Mouse (Mus musculus) kidney, embryonic 16.5 days (tissue): ENCODE data around the gene Mrgprb1. TPM values are rescaled to one million over a fixed set of nuclear protein-coding genes. Genes with fewer than 3 reads are reported as not detected.
"Not testable (repeated sequence)": the region's sequence is repeated elsewhere in the genome, so short reads cannot be mapped to it uniquely, and the experiment has no call there.

Experiments
- ATAC-seq: fragments of 200-750 bp; cut with Nextera tagmentation; 2 replicates; pipeline ENCODE4 v1.8.0; 2017; ENCODE audit warnings: moderate TSS enrichment; ENCODE audit not compliant: low FRiP score, low TSS enrichment
- H3K27ac ChIP-seq: fragments of 300-500 bp; sonication (generic); 2 replicates; pipeline ENCODE4 v1.5.1; 2014; ENCODE audit warnings: low read length
- H3K27me3 ChIP-seq: fragments of 300-500 bp; sonication (generic); 2 replicates; pipeline ENCODE4 v1.6.1; 2014; ENCODE audit warnings: low read length, control low read depth, mixed read lengths; ENCODE audit not compliant: insufficient read depth
- H3K36me3 ChIP-seq: fragments of 300-500 bp; sonication (generic); 2 replicates; pipeline ENCODE4 v1.6.1; 2014; ENCODE audit warnings: low read length, control low read depth, mixed read lengths; ENCODE audit not compliant: insufficient read depth
- H3K4me1 ChIP-seq: fragments of 300-500 bp; sonication (generic); 2 replicates; pipeline ENCODE4 v1.6.1; 2014; ENCODE audit warnings: low read length, control low read depth, mixed read lengths; ENCODE audit not compliant: insufficient read depth
- H3K4me2 ChIP-seq: fragments of 300-500 bp; sonication (generic); replicated peaks from 2 replicates; pipeline ENCODE4 v1.6.1; 2014; ENCODE audit warnings: low read depth, low read length
- H3K4me3 ChIP-seq: fragments of 300-500 bp; sonication (generic); 2 replicates; pipeline ENCODE4 v1.5.1; 2014; ENCODE audit warnings: mild to moderate bottlenecking, low read length
- H3K9ac ChIP-seq: fragments of 300-500 bp; sonication (generic); replicated peaks from 2 replicates; pipeline ENCODE4 v1.6.1; 2014; ENCODE audit warnings: low read length
- H3K9me3 ChIP-seq: fragments of 300-500 bp; sonication (generic); 2 replicates; pipeline ENCODE4 v1.6.1; 2016; ENCODE audit warnings: low read length, control low read depth
- WGBS: fragments of 180-500 bp; shearing (Covaris S2); extraction: QIAGEN DNeasy Blood & Tissue Kit; methylation state at CpG from one replicate; pipeline ENCODE4 v1.1.7; 2014; 5-methylcytosine and 5-hydroxymethylcytosine counted together
- polyA plus RNA-seq: library from polyadenylated mRNA; unstranded; fragments of >200 nt; fragmentation: Nextera tagmentation; extraction: Ambion mirVana; gene quantifications from 2 replicates; pipeline ENCODE4 v1.2.1, GENCODE M21; 2015

Mrgprb1 gene
- polyA plus RNA-seq, result not detected in 2 replicates

DNA sequence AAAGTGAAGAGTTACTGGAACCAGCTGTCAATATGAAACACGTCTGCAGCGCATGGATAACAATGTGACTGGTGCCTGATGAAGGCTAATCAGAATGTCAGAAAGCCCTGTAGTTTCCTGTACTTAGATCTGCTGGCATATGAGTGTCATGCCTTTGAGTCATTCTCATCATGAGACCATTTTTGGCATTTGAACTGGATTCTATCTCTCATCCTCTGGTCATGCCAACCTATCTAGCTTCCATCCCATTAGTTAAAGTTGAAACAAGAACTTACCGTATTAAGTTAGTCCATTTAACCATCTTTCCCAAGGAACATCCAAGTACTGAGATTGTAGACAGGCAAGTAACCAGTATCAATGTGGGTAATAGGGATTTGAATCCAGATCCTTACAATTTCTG lies at the start of gene Mrgprb1:
Mrgprb1 (minus strand) TSS at position 101 of the 400 bp plus-strand sequence.
- Histone ChIP-seq H3K36me3 (no peaks in the 10 kb centered on the region), H3K4me3 (no peak within 1 kb of the TSS), H3K4me1 (no peaks in the 10 kb centered on the region), H3K9ac (no peak within 1 kb of the TSS), H3K4me2 (no peak within 1 kb of the TSS), H3K9me3 (0 out of 2 replicates have a peak, but pooled peaks cover 8% of the 10 kb centered on the region), H3K27ac (no peak within 1 kb of the TSS), H3K27me3 (no peaks in the 10 kb centered on the region)
- WGBS, result 83% methylated on average over 3 of the region's 3 CpGs
- ATAC-seq, result no peak

DNA sequence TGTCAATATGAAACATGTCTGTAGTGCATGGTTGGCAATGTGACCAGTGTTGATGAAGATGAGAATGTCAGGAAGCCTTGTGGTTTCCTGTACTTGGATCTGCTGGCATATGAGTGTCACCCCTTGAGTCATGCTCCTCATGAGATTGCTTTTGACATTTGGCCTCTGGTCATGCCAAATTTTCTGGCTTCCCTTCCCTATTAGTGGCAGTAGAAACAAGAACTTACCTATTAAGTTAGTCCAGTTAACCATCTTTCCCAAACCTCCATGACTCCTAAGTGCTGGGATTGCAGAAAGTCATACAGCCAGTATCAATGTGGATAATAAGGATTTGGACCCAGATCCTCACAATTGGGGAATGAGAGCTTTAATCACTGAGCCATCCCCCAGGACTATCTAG lies 43.1 kb upstream of the Mrgprb1 start, which contains the start of gene Mrgprx2:
Mrgprx2 (minus strand) TSS at position 101 of the 400 bp plus-strand sequence.
- Histone ChIP-seq H3K9ac (no peak within 1 kb of the TSS), H3K27me3 (no peaks in the 10 kb centered on the region), H3K4me1 (no peaks in the 10 kb centered on the region)

DNA sequence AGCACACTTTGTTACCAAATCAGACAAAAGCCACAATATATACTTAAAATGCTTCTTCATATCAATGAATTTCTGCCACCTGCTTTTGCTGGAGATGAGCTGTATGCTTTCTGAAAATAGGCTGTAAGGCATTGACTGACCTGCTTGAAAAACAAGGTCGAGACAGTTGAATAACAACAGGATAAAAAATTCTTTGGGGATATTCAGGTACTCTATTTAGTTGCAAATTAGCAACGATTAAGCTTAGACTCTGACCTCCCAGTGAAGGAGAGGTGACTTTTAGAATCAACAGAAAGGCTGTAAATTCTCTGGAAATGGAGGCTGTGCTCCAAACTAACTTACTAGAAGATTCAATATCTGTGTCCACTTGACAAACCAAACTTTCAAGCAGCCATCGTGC lies 19.6 kb downstream of the Mrgprb1 start:
- no peak overlapping the region for H3K27ac ChIP-seq
- H3K4me1 ChIP-seq, result no peaks in the 10 kb centered on the region
- ATAC-seq, result no peak
- peaks cover 9% of the 10 kb centered on the region; the same call in 1 of the 2 replicates for H3K9me3 ChIP-seq
- no peak overlapping the region for H3K9ac ChIP-seq
- H3K4me2 ChIP-seq, result no peak overlapping the region
- H3K4me3 ChIP-seq, result no peak overlapping the region
- no peaks in the 10 kb centered on the region for H3K36me3 ChIP-seq
- H3K27me3 ChIP-seq, result no peaks in the 10 kb centered on the region
- WGBS, result 51% methylated on average over 3 of the region's 3 CpGs

More for the DNA sequence above, 43.1 kb upstream of the Mrgprb1 start, which contains the start of gene Mrgprx2:
- Histone ChIP-seq H3K4me2 (no peak within 1 kb of the TSS), H3K27ac (no peak within 1 kb of the TSS), H3K4me3 (no peak within 1 kb of the TSS), H3K9me3 (0 out of 2 replicates have a peak, but pooled peaks cover 2% of the 10 kb centered on the region), H3K36me3 (no peaks in the 10 kb centered on the region)
- no peak for ATAC-seq

DNA sequence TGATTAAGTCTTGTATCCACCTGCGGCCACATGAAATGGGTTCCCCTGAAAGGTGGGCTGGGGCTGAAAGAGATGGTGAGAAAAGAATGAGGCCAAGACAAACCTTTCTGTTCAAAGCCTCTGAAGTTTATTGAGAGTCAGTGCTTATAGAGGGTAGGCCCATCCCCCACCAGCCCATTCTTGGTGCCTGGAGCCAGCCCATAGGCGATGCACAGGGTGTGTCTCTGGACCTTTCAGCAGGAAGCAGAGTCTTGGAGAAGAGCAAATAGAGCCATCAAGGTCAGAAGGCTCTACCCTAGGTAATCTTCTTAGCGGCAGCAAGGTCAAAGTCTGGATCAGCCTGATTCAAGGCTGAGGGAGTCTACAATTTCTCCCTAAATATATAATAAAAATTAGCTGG lies 20.2 kb downstream of the Mrgprb1 start:
- not testable (repeated sequence) for H3K27me3 ChIP-seq, H3K4me1 ChIP-seq, H3K27ac ChIP-seq, H3K4me3 ChIP-seq, H3K36me3 ChIP-seq, H3K4me2 ChIP-seq, H3K9ac ChIP-seq, ATAC-seq, H3K9me3 ChIP-seq
- 81% methylated on average over 3 of the region's 3 CpGs for WGBS

Other genes starting within 250 kb of the Mrgprb1 start
- gene Mrgprb8, start 67.8 kb downstream of the Mrgprb1 start, polyA plus RNA-seq, result not detected in 2 replicates
- gene Mrgprx2, start 43.0 kb upstream of the Mrgprb1 start, polyA plus RNA-seq, result not detected in 2 replicates
- not detected in 2 replicates for gene Mrgprb2, start 101.7 kb upstream of the Mrgprb1 start, polyA plus RNA-seq
- gene Mrgprb3, start 187.5 kb upstream of the Mrgprb1 start, polyA plus RNA-seq, result not detected in 2 replicates